Mouse (Mus musculus) testis, adult 2 months (tissue): ENCODE measurements around the gene Pif1.

ENCODE experiments used
- CTCF ChIP-seq: fragments of 200-500 bp; IDR thresholded peaks from 2 replicates; pipeline ENCODE4 v1.5.1; 2012; ENCODE audit warnings: low read depth, mild to moderate bottlenecking, inconsistent platforms, low read length, moderate library complexity; ENCODE audit not compliant: control insufficient read depth, insufficient read depth, insufficient replicate concordance
- POLR2A ChIP-seq: fragments of 200-500 bp; IDR thresholded peaks from 2 replicates; pipeline ENCODE4 v1.6.1; 2012; ENCODE audit warnings: low read depth, mild to moderate bottlenecking, inconsistent platforms, low read length, moderate library complexity; ENCODE audit not compliant: control insufficient read depth

DNA sequence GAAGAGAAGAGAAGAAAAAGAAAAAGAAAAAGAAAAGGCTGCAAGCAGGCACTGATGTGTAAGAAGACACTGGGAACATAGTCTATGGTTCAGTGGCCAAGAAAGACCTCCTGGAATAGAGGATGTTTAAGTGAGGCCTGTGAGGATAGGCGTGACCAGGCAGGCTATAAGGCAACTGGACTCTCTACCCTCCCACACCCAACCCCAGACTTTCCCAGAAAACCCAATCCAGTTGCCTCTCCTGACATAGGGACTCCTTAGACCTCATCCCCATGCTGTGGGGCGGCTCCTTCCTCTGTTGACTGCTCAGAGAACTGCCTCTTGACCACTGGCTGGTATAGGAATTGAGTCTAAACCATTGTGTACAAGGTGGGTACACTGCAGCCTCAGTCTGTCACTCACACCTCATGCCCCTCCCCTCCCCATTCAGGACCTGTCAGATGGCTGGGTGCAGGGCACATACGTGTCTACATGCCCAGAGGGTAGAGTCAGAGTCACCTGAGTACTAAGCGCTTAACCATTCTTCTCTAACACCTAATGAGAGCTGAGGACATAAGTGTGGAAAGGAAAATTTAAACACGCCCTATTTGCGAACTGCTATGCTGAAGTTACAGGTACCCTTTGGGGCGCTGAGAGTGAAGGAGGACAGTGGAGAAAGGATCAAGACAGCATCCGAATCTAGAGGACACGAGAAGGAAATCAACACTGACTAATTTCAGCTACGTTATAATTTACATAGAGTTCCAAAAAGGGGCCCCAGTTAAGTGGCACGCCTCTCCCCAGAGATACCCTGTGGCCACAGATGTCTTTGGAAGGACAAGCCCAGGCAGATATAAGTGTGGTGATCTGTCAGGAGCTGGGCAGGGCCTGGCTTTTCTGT, 12.2 kb upstream of the Pif1 start:
- TF ChIP-seq CTCF (no peak), POLR2A (no peak)
